Mouse (Mus musculus) limb, embryonic 14.5 days (tissue): ENCODE measurements around the gene Diaph3. TPM values are rescaled to one million over a fixed set of nuclear protein-coding genes. Genes with fewer than 3 reads are reported as not detected.

Experiments used
- ATAC-seq: fragments of 200-750 bp; cut with Nextera tagmentation; 2 replicates; pipeline ENCODE4 v1.8.0; 2017; ENCODE audit warnings: low read depth, moderate number of reproducible peaks, moderate TSS enrichment; ENCODE audit not compliant: low FRiP score
- DNase-seq: peaks from one replicate; pipeline ENCODE4 v3.0.0-alpha.2; 2015; ENCODE audit warnings: low spot score
- H3K27ac ChIP-seq: fragments of 300-500 bp; sonication (generic); replicated peaks from 2 replicates; pipeline ENCODE4 v1.5.1; 2014; ENCODE audit warnings: low read depth, mild to moderate bottlenecking, low read length, moderate library complexity, mixed read lengths
- H3K27me3 ChIP-seq: fragments of 300-500 bp; sonication (generic); 2 replicates; pipeline ENCODE4 v1.6.1; 2014; ENCODE audit warnings: low read length, mixed read lengths; ENCODE audit not compliant: control insufficient read depth, insufficient read depth
- H3K36me3 ChIP-seq: fragments of 300-500 bp; sonication (generic); 2 replicates; pipeline ENCODE4 v1.6.1; 2014; ENCODE audit warnings: mild to moderate bottlenecking, low read length, moderate library complexity, mixed read lengths; ENCODE audit not compliant: control insufficient read depth, insufficient read depth
- H3K4me1 ChIP-seq: fragments of 300-500 bp; sonication (generic); 2 replicates; pipeline ENCODE4 v1.6.1; 2014; ENCODE audit warnings: antibody characterized with exemption, low read length, mixed read lengths; ENCODE audit not compliant: control insufficient read depth, insufficient read depth
- H3K4me2 ChIP-seq: fragments of 300-500 bp; sonication (generic); replicated peaks from 2 replicates; pipeline ENCODE4 v1.6.1; 2014; ENCODE audit warnings: low read depth, mild to moderate bottlenecking, low read length, moderate library complexity; ENCODE audit not compliant: severe bottlenecking
- H3K4me3 ChIP-seq: fragments of 300-500 bp; sonication (generic); replicated peaks from 2 replicates; pipeline ENCODE4 v1.5.1; 2014; ENCODE audit warnings: low read length
- H3K9ac ChIP-seq: fragments of 300-500 bp; sonication (generic); 2 replicates; pipeline ENCODE4 v1.6.1; 2014; ENCODE audit warnings: mild to moderate bottlenecking, low read depth, low read length, moderate library complexity; ENCODE audit not compliant: severe bottlenecking
- H3K9me3 ChIP-seq: fragments of 300-500 bp; sonication (generic); 2 replicates; pipeline ENCODE4 v1.6.1; 2016; ENCODE audit warnings: low read length; ENCODE audit not compliant: control insufficient read depth
- POLR2A ChIP-seq: fragments of 200-500 bp; IDR thresholded peaks from 2 replicates; pipeline ENCODE4 v1.8.0; 2012; ENCODE audit warnings: inconsistent platforms, mild to moderate bottlenecking, moderate library complexity, borderline replicate concordance; ENCODE audit not compliant: insufficient read depth, insufficient read length; ENCODE audit errors: extremely low read depth
- WGBS: fragments of 180-500 bp; shearing (Covaris S2); extraction: QIAGEN DNeasy Blood & Tissue Kit; methylation state at CpG from one replicate; pipeline ENCODE4 v1.1.7; 2014; 5-methylcytosine and 5-hydroxymethylcytosine counted together
- polyA plus RNA-seq, 2 experiments: library from polyadenylated mRNA; depleted of rRNA in 1 of 2; stranded (reverse) in 1 of 2; unstranded in 1 of 2; fragments of >200 nt; fragmentation: Nextera tagmentation in 1 of 2; extraction: Ambion mirVana in 1 of 2; gene quantifications; 2 replicates each; pipeline versions ENCODE4 v1.2.1 to v1.2.3; 2012 to 2014

The Diaph3 gene
- polyA plus RNA-seq, 2 experiments: 7.3 to 10.5 TPM

- DNase-seq (no peak), ATAC-seq (no peak)
- 90% methylated on average over 3 of the region's 3 CpGs for WGBS
- no peak overlapping the region for H3K4me2 ChIP-seq
- no peak overlapping the region for H3K4me3 ChIP-seq
- H3K27me3 ChIP-seq: no peaks in the 10 kb centered on the region
- no peak overlapping the region for H3K27ac ChIP-seq
- H3K36me3 ChIP-seq: peaks cover 4% of the 10 kb centered on the region; the same call in 1 of the 2 replicates
- no peak for TF ChIP-seq POLR2A
- no peaks in the 10 kb centered on the region for H3K9me3 ChIP-seq
- no peaks in the 10 kb centered on the region for H3K4me1 ChIP-seq
- H3K9ac ChIP-seq: no peak overlapping the region
Observed at GRCm38 (mm10) chr14:86864053-86864452, 277.0 kb downstream of the Diaph3 start.

- peaks cover 4% of the 10 kb centered on the region; the same call in 1 of the 2 replicates for H3K36me3 ChIP-seq
- no peak for ATAC-seq
Observed at GRCm38 (mm10) chr14:86861277-86861946, 279.6 kb downstream of the Diaph3 start.

DNA sequence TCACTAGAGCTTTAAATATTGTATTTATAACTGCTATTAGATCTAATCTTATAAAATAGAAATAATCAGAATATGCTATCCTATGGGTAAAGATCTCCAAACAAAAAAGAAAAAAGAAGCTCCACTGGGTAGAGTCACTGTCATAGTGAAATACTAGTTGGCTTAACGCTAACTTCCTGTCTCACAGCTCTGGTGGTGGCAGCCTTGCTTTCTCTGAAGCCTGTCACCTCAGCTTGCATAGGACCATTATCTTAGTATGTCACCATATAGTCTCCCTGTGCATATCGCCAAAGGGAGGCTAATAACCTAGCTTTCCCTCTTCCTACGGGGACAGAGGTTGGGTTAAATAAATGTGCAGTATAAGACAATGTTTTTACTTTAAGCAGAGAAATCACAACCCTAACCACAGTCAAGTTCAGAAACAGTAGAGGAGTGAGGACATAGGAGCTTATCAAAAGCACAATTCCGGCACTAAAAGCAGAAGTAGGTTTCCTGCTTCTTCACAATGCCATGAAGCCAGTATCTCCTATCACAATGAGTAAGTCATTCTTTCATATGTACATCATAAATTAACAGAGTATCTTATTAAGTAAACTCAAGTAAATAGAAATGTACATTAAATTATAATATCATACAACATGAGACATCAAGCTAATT lies 293.8 kb downstream of the Diaph3 start:
- TF ChIP-seq POLR2A: no peak
- no peaks in the 10 kb centered on the region for H3K9me3 ChIP-seq
- DNase-seq (no peak), ATAC-seq (no peak)
- WGBS: 85% methylated on average over 4 of the region's 4 CpGs
- H3K4me3 ChIP-seq: no peak overlapping the region
- no peaks in the 10 kb centered on the region for H3K36me3 ChIP-seq
- no peak overlapping the region for H3K9ac ChIP-seq
- H3K27ac ChIP-seq: no peak overlapping the region
- H3K4me1 ChIP-seq: no peaks in the 10 kb centered on the region
- H3K27me3 ChIP-seq: no peaks in the 10 kb centered on the region
- no peak overlapping the region for H3K4me2 ChIP-seq

More at GRCm38 (mm10) chr14:86861277-86861946, 279.6 kb downstream of the Diaph3 start:
- WGBS: 87% methylated on average over 11 of the region's 11 CpGs
- H3K9ac ChIP-seq: no peak overlapping the region
- DNase-seq: no peak
- H3K9me3 ChIP-seq: no peaks in the 10 kb centered on the region
- H3K4me1 ChIP-seq: no peaks in the 10 kb centered on the region
- no peak overlapping the region for H3K4me2 ChIP-seq
- no peak overlapping the region for H3K4me3 ChIP-seq
- no peak for TF ChIP-seq POLR2A
- no peaks in the 10 kb centered on the region for H3K27me3 ChIP-seq
- no peak overlapping the region for H3K27ac ChIP-seq

DNA sequence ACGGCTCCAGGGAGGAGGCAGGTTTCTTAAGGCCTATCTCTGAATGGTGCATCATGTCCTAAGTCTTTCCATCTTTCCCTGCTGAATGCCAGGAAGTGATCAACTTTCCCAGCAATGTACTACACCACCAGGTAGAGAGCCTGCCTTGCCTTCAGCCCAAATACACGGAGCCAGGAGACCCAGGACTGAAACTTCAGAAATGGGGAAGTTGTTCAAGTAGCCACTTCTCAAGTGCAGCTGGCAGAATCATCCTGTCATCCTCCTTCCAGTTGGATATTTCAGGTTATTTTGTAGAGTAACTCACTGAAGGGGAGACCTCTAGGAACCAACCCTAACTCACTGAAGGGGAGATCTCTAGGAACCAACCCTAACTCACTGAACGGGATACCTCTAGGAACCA lies 297.0 kb downstream of the Diaph3 start:
- WGBS: 83% methylated on average over 3 of the region's 3 CpGs
- Histone ChIP-seq H3K36me3 (no peaks in the 10 kb centered on the region), H3K4me2 (no peak overlapping the region), H3K27ac (no peak overlapping the region), H3K9me3 (no peaks in the 10 kb centered on the region), H3K27me3 (no peaks in the 10 kb centered on the region), H3K4me3 (no peak overlapping the region), H3K9ac (no peak overlapping the region), H3K4me1 (no peaks in the 10 kb centered on the region)
- DNase-seq (no peak), ATAC-seq (no peak)
- TF ChIP-seq POLR2A: no peak

DNA sequence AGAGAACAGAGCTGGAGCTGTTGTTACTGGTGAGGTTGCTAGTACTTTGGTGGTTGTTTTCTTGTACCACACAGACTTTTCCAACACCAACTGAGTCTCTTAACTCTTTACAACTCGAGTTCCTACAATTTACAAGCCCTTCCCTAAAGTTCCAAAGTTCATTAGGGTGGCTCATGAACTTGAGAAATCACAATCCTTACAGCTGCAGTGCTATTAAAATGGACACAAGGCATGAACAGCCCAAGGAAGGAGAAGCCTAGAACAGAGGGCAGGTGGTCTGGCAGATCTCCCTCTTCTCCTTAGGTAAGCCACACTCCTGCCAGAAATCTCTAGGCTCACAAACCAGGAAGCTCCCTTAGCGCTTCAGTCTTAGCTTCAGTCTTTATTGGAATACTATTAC lies 303.4 kb downstream of the Diaph3 start:
- Histone ChIP-seq H3K27me3 (no peaks in the 10 kb centered on the region), H3K4me2 (no peak overlapping the region), H3K9ac (no peak overlapping the region), H3K4me3 (no peak overlapping the region), H3K4me1 (no peaks in the 10 kb centered on the region), H3K27ac (no peak overlapping the region), H3K9me3 (no peaks in the 10 kb centered on the region), H3K36me3 (no peaks in the 10 kb centered on the region)
- no peak for ATAC-seq
- no peak for DNase-seq
- TF ChIP-seq POLR2A: no peak
- WGBS: 46% methylated on average over 2 of the region's 2 CpGs
